Mouse (Mus musculus) frontal cortex, postnatal 36 days (tissue): ENCODE results near the gene Plcb1.

Experiments used
- DNase-seq, 2 experiments: peaks; one replicate each; pipeline ENCODE4 v3.0.0; 2022; ENCODE audit warnings: low spot score in 2 of 2

Gene Plcb1

DNA sequence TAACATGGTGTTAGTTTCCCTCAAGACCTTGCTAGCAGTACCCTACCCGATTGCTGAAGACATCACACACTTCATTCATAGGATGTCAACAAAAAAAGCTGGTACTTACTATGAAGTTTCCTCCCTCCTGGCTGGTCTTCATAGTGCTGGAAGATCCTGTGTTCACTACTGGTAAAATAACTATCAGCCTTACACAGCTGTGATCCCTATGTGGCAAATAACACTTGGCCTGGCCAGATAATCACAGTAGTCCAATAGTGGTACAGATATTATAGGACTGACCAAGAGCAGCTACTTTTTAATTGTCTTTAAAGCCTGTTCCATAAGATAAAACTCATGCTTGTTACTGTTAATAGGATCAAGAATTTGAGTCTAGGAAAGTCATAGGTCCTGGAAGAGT is 52.3 kb downstream of the Plcb1 start:
- no peak for DNase-seq

DNA sequence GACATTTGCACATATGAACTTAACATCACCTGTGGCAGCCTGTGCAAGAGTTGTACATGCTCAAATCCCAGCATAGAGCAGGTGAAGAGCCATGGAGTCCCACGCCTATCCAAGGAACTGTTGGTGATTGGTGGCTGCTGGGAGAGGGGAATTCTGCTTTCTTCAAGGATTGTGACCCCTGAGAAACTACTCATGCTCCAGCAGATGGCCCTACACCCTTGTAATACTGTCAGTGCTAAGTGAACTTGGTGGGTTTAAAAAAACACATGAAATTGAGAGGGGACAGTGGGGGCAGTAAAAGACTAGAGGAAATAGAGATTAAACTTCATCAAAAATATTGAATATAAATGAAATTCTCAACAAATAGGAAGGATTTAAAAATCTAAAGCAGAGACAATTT is 53.0 kb downstream of the Plcb1 start:
- no peak for DNase-seq

DNA sequence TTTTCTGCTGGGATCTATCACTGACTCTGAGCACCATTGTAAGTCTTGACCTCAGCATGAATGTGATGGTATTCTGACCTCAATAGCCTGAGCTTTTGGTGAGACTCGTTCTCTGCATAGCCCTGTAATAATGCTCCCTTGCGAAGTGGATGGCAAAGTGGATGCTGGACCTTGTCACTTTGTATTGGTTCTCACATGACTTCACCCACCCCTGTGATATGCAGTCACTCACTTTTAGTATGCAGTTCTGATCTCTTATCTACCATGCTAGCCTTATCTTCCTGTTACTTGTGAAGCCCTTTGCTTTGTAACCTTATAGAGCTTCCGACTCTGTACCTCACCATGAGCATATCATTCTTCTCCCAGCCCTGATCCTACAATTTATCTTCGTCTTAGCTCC is 57.0 kb downstream of the Plcb1 start:
- DNase-seq: no peak

DNA sequence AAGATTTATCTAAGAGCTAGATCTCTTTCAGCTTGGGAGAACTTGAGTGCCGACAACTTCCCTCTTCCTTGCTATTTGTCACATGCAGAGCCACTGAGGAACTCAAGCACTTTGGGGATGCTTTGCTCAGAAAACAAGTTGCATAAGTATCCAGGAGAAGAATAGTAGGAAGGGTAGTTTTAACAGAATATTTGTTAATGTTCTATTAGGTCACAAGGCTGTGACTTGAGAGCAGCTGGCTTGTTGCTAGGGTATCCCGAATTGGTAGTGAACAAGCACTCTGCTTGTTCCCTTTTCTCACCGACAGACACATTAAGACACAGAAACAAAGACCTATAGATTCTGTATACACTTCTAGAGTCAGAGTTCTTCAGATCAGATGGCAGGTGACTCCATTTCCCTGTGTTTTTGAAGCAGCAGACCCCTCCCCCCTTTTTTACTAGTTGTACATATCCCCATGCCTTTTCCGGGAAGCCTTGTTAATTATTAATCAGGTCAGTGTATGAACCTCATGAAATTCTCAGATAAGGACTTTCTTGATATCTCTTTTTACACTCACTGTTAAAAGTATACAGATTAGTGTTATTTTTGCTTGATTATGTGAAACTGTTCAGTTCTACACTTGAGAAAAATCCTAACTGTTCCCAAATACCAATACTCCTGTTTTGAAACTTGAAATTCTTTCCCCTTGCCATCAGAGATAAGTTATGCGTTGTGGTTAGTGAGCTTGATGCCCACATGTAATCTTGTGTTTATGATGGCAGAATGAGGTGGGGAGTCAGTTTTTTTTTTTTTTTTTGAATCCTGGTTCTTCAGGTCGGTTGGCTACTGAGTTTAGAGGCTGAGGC is 58.7 kb downstream of the Plcb1 start:
- no peak for DNase-seq

DNA sequence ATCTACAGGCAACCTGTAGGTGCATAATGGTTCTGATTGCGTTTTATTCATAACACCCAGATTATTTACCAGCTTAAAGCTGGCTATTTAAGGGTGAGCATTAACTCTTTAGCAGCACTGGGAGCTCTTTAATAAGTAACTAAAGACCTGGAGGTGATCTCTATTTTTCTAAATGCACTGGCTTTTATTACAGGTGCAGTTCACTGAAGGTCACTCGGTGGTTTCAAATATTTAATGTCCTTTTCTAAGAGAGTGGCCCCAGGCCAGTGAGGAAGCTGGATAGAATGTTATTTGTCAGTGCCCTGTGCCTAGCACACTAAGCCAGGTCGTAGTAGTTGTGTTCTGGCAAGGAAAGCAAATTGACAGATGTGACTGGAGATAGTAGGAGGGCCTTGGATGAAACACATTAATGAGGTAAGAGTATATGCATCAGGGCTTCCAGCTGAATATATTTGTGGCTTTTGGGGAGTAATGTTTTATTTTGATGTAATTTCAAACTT is 59.4 kb downstream of the Plcb1 start:
- no peak for DNase-seq

DNA sequence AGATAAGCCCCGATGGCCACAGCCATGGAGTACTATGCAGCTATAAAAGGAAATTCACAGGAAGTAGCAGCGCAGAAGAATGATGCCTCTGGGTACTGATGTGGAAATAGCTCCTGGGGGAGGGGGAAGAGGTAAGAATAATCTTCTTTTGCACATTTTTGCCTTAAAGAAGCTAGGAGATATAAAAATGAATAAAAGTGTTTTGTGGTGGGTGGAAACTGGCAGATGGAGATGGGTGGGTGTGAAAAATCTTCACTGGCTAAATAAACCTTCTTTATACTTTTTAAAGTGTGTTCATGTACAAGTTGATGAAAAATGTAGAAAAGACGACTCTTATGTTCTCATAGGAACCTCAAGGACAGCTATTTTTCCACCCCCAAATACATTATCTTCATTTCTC is 60.7 kb downstream of the Plcb1 start:
- peak; percentile 55 to 91 for DNase-seq

DNA sequence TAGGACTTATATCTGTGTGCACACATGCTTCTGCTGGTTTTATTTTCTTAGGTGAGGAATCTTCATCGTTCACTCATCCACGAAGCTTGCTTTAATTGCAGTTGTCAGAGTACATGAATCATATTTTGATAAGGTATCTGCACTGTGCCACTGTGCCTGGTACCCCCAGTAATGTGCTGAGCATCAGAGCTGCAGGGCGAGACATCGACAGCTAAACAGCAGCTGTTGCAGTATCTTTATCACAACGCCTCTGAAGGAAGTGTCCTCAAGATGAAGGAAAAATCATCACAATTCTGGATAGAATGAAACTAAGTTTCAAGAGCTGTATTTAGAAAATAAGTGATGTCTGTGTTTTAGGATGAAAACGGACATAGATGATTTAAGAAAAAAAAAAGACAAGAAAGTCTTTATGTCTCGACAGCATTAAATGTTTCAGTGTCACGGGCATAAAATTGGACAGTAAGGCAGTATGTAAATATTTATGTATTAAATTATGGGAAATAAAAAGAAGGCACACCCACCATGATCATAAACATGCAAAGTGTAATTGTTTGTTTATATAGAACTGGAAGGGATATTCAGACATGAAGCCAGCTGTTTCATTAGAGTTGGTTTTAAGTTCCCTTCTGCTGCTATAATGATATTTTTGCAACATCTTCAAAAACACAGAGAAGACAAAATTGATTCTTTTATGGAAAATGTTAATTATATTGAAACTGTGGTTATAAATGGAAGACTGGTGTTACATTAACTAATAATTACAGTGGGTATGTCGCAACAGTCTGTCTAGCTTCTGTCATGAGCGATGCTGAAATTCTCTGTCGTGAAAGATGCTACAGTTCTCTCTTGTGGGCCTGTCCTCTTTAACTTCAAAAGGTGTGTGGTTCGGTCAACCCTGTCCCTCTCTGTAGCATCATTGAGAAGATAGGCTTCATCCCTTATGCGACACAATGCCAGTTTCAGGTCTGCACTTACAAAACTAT is 65.6 kb downstream of the Plcb1 start:
- no peak for DNase-seq

DNA sequence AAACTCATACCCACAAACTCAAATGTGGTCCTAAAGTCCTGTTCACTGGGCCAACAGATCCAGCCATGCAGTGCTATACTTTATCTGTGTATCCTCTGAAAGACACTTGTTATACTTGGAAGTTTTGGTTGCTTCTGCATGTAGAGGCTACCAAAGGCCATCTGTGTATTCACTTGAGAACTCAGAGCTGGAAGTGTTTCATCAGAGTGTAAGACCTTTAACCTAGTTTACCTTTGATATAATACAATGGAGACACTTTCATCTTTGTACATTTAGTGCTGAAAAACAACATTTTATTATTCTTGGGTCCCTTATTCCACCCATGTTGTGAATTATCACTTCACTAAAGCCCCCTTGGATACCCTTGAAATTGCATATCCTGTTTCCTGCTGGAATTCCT is 70.4 kb downstream of the Plcb1 start:
- no peak for DNase-seq

DNA sequence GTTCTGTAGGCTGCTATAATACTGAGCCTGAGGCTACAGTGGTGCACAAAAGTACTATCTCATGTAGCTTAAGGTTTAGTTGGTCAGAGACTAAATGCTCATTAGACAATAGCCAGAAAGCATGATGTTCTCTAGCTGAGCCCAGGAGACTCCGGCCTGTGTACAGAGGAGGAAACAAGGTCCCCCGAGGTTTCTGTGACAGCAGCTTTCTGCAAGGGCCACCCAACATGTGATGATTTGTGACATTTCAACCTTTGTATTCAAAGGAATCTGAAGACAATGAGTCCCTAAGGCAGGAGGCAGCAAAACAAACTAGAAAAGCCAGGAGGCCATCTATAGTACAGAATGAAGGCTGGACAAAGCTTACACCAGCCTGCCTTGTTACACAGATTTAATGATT is 70.8 kb downstream of the Plcb1 start:
- no peak for DNase-seq

DNA sequence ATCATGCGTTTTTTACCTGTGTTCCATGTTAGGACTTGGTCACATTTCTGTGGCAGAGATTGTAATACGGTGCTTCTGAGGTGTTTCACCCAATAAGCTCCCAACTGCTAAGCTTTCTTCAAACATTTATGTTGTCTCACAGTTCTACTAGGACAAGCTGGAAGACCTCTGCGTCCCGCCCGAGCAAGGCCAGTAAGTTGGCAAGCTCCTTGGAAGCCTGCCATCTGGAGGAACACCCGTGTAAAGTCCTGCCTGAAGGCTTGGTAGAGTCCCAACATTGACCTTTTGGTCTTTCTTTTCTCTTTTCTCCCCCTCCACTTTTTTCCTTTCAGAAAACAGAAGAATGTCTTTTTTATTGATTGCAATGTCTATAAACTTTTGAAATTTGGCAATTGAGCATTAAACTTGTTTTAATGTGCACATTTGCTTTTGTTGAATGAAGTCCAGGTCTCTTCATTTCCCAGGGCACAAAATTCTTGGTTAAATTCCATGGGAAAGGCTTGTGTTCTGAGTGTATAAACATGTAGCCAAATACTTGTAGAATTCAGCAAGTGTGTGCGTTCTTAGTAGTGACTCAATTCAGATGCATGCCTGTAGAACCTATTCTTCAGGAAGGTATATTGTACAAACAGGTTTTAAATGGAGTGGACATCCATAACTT is 79.2 kb downstream of the Plcb1 start:
- DNase-seq: no peak

DNA sequence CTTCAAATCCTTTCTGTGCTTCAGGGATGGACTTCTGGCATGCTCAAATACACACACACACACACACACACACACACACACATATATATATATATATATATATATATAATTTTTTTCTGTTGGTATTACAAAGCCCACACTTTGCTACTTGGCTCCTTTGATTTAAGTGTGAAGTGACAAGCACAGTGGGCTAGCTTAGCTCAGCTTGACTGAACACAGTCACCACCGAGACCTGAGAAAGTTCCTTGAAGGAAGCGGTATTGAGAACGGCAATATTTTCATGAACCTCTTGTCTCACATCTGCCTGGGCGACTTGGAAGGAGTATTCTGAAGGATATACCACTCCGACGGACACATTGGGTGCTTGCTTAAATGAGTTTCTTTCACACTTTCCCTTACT is 81.5 kb downstream of the Plcb1 start:
- DNase-seq: no peak

DNA sequence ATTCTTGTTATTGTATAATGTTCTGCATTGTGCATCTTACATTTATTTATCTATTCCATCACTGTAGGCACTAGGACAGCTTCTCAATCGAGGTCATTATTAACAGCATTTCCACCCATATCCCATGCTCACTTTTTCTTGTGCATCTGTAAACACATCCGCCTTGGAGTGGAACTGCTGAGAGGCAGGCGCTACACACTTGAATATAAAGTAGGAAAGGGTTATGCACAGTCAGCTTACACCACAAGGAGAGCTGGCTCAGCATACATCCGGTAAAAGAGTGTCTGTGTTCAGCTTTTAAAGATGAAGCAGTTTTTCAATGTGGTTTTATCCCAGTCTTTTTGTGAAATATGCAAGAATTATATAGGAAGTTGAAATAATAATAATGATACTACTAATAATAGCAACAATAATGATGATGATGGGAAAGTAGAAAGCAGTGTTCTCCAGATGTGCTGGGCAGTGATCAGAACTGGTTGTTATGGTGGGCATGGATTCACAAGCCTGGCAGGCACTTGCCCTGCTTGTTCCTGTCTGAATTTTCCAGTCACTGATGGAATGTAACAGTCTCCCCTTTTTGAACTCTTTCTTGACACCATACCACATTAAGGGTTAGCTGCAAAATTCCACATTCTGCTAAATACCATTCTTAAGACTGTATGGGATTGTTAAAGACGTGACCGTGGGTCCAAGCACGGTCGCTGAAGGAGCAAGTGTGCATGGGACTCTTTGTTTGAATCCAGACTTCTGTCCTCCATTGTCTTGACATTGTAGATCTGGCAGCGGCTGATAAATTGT is 86.0 kb downstream of the Plcb1 start:
- no peak for DNase-seq

DNA sequence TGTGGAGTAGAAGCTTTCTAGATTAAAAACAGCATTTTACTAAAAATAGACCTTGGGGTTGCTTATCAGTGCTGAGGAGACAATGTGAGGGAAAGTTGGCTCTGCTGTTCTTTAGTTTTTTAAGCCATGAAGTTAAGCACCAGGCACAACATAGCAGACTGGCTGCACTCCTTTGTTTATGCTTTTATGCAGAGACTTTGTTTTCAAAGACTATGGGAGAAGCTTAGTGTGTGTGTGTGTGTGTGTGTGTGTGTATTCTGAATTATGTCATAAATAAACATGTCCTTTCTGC is 86.6 kb downstream of the Plcb1 start:
- DNase-seq: no peak

DNA sequence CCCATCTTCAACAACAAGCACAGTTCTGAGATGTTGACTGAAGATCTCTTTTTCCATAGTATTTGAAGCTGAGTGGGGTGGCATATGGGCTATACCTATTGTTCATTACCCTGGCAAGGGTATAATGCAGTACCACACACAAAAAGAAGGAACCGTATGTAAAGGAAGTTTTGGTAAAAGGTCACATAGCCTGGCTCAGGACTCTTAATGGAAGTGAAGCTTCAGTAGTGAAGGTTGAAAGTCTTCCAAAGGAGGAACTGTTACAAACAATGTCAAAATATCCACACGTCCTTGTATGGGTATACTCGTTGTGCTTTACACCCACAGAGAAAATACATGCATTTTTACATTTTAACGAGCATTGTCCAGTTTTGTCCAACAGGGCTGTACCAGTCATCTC is 91.3 kb downstream of the Plcb1 start:
- DNase-seq: no peak

DNA sequence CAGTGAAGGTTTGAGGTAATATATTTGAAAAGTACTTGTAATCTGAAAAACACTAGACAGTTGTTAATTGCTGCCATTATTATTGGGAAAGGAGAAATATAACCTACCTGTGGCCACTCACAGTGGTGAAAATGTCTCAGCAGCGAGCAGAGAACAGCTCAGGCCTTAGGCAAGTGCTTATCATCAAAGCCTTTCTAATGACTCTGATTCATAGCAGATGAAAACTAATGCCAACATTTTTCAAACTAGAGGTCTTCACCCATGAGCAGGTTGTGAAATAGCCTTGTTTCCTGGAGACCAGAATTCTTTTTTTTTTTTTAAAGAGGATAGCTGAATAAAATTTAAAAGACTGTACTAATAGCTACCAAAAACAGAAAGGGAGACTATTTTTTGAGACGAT is 105.3 kb downstream of the Plcb1 start:
- no peak for DNase-seq

DNA sequence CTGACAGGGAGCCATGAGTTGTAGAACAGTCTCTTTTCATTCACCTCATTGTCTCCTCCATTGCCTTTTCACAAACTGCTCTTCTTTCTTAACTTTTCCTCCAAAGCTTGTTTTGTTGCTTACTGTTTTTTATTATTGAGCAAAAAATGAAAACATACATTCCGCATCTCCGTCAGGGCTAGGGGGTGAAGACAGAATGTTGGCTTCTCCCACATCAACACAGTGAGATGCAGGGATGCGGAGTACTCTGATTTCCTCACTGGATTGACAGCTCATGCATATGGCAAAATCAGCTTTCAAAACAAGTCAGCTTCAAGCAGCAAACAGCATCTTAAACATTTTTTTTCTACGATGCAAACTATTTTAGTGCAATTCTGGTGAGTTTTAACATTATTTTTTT is 108.9 kb downstream of the Plcb1 start:
- DNase-seq: no peak

DNA sequence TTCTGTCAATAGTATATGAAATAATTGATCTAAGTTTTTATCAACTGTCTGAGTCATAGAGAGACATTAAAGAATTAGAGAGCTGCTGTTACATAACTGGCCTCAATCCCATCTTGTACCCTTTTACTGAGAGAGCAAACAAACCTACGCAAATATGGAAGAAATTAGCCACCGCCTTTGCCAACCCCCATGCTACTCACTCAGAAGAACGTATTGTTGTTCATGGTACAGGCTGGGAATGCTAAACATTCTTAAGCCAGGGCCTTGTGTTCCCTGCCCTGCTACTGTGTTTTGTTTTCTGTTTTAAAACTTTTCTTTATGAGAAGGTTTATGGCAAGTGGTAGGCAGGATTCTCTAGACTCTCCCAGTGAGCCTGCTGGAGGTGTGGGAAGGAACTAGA is 110.3 kb downstream of the Plcb1 start:
- DNase-seq: peak in 1 of 2 experiments; percentile 47

DNA sequence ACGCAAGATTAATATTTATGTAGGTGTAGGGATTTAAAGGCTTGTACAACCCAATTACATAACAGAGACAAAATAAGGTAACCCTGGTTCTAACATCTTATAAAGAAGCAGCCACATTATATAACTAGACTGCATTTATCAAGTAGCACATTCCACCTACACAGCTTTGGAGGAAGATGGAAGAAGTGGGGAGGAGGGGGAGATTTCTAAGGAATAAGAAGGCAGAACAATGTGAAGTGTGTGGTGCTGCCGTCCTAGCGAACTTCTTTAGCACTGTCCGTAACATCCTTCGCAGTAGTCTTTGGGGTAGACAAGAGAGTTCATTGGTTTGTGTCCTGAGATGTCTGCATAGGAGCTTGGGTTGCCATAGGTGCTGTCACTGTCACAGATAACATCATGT is 111.2 kb downstream of the Plcb1 start:
- peak; percentile 36 to 57 for DNase-seq

DNA sequence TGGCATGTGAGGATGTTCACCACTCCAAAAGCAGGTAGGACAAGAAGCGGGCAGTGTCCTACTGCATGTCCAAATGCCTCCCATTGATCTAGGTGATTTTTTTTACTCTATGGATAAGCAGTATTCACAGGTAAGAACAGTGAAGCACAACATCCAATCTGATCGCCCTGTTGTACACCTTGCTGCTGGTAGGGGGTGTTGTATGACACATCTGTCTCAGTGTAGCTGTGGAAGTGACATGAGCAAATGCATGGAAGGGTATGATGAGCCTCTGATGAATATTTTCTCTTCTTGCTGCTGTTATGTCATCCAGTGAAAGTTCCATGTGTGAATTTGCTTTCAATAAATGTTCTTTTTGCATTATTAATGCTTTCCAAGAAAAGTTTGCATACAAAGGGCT is 115.7 kb downstream of the Plcb1 start:
- DNase-seq: no peak

DNA sequence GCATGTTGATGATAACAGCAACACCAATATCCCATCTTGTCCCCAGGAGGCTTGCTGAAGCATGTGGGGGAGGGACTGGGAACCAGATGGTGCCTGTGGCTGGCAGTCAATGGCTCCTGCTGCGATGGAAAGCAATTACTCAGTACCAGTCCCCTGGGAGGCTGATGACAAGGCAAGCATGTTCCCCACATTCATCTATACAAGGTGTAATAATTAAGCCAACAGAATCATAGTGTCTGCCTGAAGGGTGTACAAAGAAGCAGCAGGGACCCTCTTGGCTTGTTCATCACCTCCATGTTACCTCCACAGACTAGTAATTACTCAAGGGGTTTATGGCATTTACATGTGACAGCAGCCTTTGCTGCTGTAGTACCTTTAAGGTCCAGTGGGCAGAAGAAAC is 125.0 kb downstream of the Plcb1 start:
- DNase-seq: peak in 1 of 2 experiments; percentile 57

DNA sequence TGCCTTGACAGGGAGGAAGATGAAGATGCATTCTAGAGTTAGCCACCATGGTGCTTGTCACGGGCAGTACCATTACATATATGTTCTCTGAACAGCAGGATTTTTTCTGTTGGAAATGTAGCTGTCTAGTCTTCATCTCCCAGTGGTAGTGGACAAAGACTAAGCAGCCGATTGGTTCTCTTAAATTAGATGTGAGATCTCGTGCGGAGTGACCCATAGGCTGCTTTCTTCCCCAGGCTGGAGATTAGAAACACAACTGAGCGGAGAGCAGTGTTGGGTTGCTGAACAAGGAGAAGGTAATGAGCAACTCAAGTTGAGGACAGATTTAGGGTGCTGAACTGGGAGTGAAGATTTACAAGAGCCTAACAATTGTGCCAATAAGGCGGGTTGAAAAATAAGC is 125.5 kb downstream of the Plcb1 start:
- no peak for DNase-seq

DNA sequence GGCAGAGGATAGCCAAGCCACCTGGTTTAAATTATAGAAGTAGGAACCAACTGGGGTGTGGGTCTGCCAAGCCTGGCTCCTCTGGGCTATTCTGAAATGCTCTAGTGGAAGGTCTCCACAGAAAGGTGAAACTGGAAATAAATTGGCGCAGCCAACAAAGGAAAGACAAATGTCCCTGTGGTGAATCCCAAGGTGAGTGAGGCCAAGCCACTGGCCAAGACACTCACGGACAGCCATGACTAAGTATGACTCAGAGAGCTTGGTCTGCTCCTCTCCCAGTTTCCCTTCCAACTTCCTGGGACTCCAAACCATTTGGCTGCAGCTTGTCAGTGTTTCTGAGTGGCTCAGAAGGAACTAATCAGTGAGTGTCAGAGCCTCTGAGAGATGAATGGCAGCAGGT is 126.7 kb downstream of the Plcb1 start:
- DNase-seq: no peak
